Mouse (Mus musculus) ES-E14 (cell line): ENCODE measurements around the gene Noc3l. TPM values are rescaled to one million over a fixed set of nuclear protein-coding genes. Genes with fewer than 3 reads are reported as not detected.

Source experiments
- DNase-seq: peaks from one replicate; pipeline ENCODE4 v3.0.0-alpha.2; 2013; ENCODE audit warnings: low read depth, low spot score
- H3K27ac ChIP-seq: 2 replicates; pipeline ENCODE4 v1.5.1; 2012; ENCODE audit warnings: low read depth, mild to moderate bottlenecking, low read length, moderate library complexity, mixed read lengths; ENCODE audit not compliant: poor library complexity, insufficient read depth, severe bottlenecking
- H3K36me3 ChIP-seq: 2 replicates; pipeline ENCODE4 v1.6.1; 2012; ENCODE audit warnings: mild to moderate bottlenecking, low read length, moderate library complexity, mixed read lengths; ENCODE audit not compliant: control insufficient read depth, poor library complexity, insufficient read depth, severe bottlenecking
- H3K4me1 ChIP-seq, 2 experiments: fragments of 150-350 bp in 1 of 2; sonication (generic) in 1 of 2; 2 replicates each; pipeline ENCODE4 v1.6.1; 2012; ENCODE audit warnings: low read length in 2 of 2, mild to moderate bottlenecking in 1 of 2, mixed read lengths in 1 of 2; ENCODE audit not compliant: control insufficient read depth in 2 of 2, insufficient read depth in 2 of 2, poor library complexity in 1 of 2
- H3K4me3 ChIP-seq, 2 experiments: fragments of 150-350 bp in 1 of 2; sonication (generic) in 1 of 2; 2 replicates each; pipeline ENCODE4 v1.5.1; 2012; ENCODE audit warnings: low read length in 2 of 2, low read depth in 1 of 2, mild to moderate bottlenecking in 1 of 2, mixed read lengths in 1 of 2; ENCODE audit not compliant: insufficient read depth in 1 of 2, poor library complexity in 1 of 2, severe bottlenecking in 1 of 2
- H3K9ac ChIP-seq: 2 replicates; pipeline ENCODE4 v1.6.1; 2012; ENCODE audit warnings: low read depth, mild to moderate bottlenecking, low read length, mixed read lengths; ENCODE audit not compliant: poor library complexity, insufficient read depth, severe bottlenecking
- H3K9me3 ChIP-seq: fragments of 150-350 bp; sonication (generic); 2 replicates; pipeline ENCODE4 v1.6.1; 2012; ENCODE audit warnings: low read depth, mild to moderate bottlenecking, low read length; ENCODE audit not compliant: control insufficient read depth, insufficient read depth
- CHD2 ChIP-seq: IDR thresholded peaks from 2 replicates; pipeline ENCODE4 v1.6.1; 2014; ENCODE audit warnings: mild to moderate bottlenecking, low read depth, low read length, inconsistent platforms
- HCFC1 ChIP-seq: IDR thresholded peaks from 2 replicates; pipeline ENCODE4 v1.6.1; 2012; ENCODE audit warnings: low read length, inconsistent platforms, borderline replicate concordance; ENCODE audit not compliant: insufficient read depth
- MAFK ChIP-seq: IDR thresholded peaks from 2 replicates; pipeline ENCODE4 v1.6.1; 2014; ENCODE audit warnings: mild to moderate bottlenecking, low read depth, low read length, inconsistent platforms; ENCODE audit not compliant: insufficient read depth
- ZC3H11A ChIP-seq: IDR thresholded peaks from 2 replicates; pipeline ENCODE4 v1.6.1; 2012; ENCODE audit warnings: low read depth, mild to moderate bottlenecking, inconsistent platforms, low read length, borderline replicate concordance
- ZNF384 ChIP-seq: IDR thresholded peaks from 2 replicates; pipeline ENCODE4 v1.6.1; 2012; ENCODE audit warnings: low read depth, low read length, inconsistent platforms
- in situ Hi-C, 2 experiments: fragments of 600-800 bp; cut with MboI; formaldehyde crosslinking; loops; one replicate each; pipeline ENCODE4 v1.15.1; 2025; ENCODE audit warnings: low sequenced_read_pairs in 2 of 2, inconsistent platforms in 1 of 2; ENCODE audit not compliant: unreplicated experiment in 2 of 2
- total RNA-seq: library from RNA; depleted of rRNA; stranded (reverse); fragments of 300-350 nt; gene quantifications from 2 replicates; pipeline ENCODE4 v1.2.3, GENCODE M21; 2012; rRNA removed

The Noc3l gene
- total RNA-seq, result 21.2 and 29.9 TPM in 2 replicates

DNA sequence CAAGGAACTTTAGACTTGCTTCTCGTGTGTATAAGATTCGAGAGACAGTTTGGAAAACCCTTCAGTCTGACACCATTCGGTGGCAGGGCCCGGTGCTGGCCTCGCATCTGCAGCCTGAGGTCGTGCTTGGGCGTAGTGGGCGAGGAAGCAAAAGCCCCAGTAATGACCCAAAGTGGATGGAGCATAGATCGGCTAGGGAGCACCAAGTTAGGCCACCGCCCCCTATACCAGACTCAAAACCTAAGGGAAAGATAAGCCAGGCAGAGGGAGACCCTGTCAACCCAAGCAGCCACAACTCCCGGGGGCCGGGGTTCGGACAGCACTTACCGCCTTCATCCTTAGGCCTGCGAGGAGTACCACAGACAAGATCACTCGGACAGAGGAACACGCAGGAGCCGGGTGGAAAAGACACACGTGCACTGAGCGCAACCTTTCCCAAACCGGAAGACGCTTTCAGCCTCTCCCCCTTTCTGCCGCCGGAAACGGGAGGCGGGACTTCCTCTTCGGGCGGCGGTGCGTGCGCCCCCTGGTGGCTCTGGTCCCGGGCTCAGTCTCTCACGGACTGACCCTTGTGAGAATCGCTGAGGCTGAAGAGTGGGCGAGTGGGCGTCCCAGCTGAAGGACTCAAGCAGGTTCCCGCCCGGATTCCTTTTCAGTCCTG, at the start of gene Noc3l:
TSS of gene Noc3l (minus strand) at position 472 of the 661 bp plus-strand sequence.
- H3K9ac ChIP-seq, result peak within 1 kb of the TSS; percentile 93
- DNase-seq, result peak; percentile 89
- peak within 1 kb of the TSS; percentile 90 to 92 for H3K4me3 ChIP-seq
- H3K36me3 ChIP-seq, result peaks cover 16% of the 10 kb centered on the region
- H3K4me1 ChIP-seq, result 0 out of 4 replicates have a peak, but pooled peaks cover 0 to 2% of the 10 kb centered on the region in 2 experiments
- no peak for TF ChIP-seq ZNF384
- peak; percentile 59; the same call in 1 of the 2 replicates for TF ChIP-seq HCFC1
- TF ChIP-seq CHD2, result no peak
- peak; percentile 17; the same call in 1 of the 2 replicates for TF ChIP-seq ZC3H11A
- TF ChIP-seq MAFK, result no peak; the same call in 1 of the 2 replicates
- in situ Hi-C loops, result no loop called here
- peak within 1 kb of the TSS; percentile 48 for H3K27ac ChIP-seq
- no peaks in the 10 kb centered on the region for H3K9me3 ChIP-seq

DNA sequence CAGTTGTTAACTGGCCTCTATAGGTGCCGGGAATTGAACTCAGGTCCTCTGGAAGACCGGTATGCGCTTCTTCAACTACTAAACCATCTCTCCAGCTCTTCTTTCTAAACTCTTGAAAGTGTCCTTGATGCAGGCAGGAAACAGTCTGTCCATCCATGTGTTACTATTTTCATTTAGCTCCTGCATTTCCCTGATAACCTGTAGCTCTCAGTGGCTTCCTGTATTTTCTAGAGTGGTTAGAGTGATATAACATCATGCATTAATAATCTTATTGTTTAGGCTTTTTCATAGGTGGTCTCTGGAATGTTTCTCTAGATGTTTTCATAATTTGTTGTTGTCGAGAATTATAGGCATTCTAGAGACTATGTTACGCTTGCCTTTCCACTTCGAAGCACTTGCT, 43.5 kb upstream of the Noc3l start:
- in situ Hi-C loops, result no loop called here
- no peaks in the 10 kb centered on the region for H3K9me3 ChIP-seq
- no peak for DNase-seq
- no peak overlapping the region for H3K27ac ChIP-seq
- H3K4me3 ChIP-seq, result no peak overlapping the region
- H3K4me1 ChIP-seq, result no peaks in the 10 kb centered on the region
- no peak overlapping the region for H3K9ac ChIP-seq
- no peaks in the 10 kb centered on the region for H3K36me3 ChIP-seq
- TF ChIP-seq ZNF384 (no peak), MAFK (no peak), ZC3H11A (no peak), CHD2 (no peak), HCFC1 (no peak)

DNA sequence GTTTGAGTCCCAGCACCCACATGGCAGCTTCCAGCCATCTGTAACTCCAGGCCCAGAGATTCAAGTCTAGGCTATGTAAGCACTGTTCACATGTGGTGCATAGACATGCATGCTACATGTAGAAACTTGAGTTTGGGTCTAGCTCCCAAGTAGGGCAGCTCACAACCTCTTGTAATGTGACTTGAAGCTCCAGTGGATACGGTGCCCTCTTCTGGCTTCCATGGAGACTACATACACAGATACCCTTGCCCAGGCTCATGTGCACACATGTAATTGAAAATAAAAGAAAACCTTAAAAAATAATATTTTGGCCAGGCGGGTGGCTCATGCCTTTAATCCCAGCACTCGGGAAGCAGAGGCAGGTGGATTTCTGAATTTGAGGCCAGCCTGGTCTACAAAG, 39.2 kb upstream of the Noc3l start:
- Histone ChIP-seq H3K4me1 (no peaks in the 10 kb centered on the region), H3K9me3 (no peaks in the 10 kb centered on the region), H3K36me3 (no peaks in the 10 kb centered on the region), H3K9ac (no peak overlapping the region), H3K27ac (no peak overlapping the region), H3K4me3 (no peak overlapping the region)
- no peak for DNase-seq
- in situ Hi-C loops, result no loop called here
- TF ChIP-seq MAFK, result no peak
- no peak for TF ChIP-seq ZNF384
- TF ChIP-seq HCFC1, result no peak
- no peak for TF ChIP-seq ZC3H11A

DNA sequence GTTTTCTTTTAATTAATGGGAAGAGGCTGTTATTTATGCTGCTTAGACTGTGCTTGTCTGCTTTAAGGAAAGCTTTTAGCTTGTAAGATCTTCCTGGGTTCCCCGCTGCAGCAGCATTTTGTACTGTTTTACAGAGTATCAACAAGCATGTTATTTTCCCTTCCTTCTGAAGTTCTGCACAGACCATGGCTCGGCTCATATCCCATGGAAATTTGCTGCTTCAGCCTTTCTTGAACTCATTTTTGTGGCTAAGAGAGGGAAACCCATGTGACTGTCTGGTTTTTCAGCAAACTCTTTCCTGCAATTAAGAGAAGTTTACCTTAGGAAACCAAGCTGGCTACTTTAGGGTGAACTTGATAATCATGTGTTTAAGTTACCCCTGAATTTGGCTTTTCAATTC, 27.3 kb upstream of the Noc3l start:
- Histone ChIP-seq H3K36me3 (no peaks in the 10 kb centered on the region), H3K9me3 (no peaks in the 10 kb centered on the region), H3K4me3 (no peak overlapping the region), H3K9ac (no peak overlapping the region), H3K4me1 (no peaks in the 10 kb centered on the region), H3K27ac (no peak overlapping the region)
- in situ Hi-C loops, result no loop called here
- TF ChIP-seq ZC3H11A (no peak), CHD2 (no peak)
- DNase-seq, result no peak

DNA sequence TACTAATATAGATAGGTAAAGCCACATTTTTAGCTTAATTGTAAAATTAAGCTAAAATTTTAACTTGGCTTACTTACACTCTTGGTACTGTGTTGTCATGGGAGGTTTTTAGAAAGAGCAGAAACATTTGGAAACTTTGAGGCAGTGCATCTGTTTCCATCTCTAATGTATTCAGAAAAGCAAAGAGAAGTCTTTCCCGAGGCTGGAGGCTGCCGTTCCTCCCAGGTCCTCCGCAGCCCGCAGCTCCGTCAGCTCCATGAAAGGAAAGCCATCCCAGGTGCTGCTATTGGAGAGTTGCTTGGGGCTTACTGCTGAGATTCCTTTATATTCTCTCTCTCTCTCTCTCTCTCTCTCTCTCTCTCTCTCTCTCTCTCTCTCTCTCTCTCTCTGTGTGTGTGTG, 25.8 kb upstream of the Noc3l start:
- H3K27ac ChIP-seq, result no peak overlapping the region
- DNase-seq, result no peak
- no peaks in the 10 kb centered on the region for H3K36me3 ChIP-seq
- H3K9me3 ChIP-seq, result no peaks in the 10 kb centered on the region
- no peak overlapping the region for H3K4me3 ChIP-seq
- H3K9ac ChIP-seq, result no peak overlapping the region
- H3K4me1 ChIP-seq, result no peaks in the 10 kb centered on the region
- in situ Hi-C loops, result no loop called here
- no peak for TF ChIP-seq MAFK
- TF ChIP-seq HCFC1, result no peak
- TF ChIP-seq ZC3H11A, result no peak
- TF ChIP-seq CHD2, result no peak
- TF ChIP-seq ZNF384, result no peak
